Mouse (Mus musculus) stomach, embryonic 14.5 days (tissue): ENCODE data around the gene Trim52. TPM values are rescaled to one million over a fixed set of nuclear protein-coding genes. Genes with fewer than 3 reads are reported as not detected.

Source experiments
- ATAC-seq: fragments of 200-750 bp; cut with Nextera tagmentation; 2 replicates; pipeline ENCODE4 v1.8.0; 2017; ENCODE audit warnings: low read depth, moderate TSS enrichment; ENCODE audit not compliant: insufficient number of reproducible peaks, insufficient read depth, low FRiP score
- H3K27ac ChIP-seq: fragments of 300-500 bp; sonication (generic); 2 replicates; pipeline ENCODE4 v1.5.1; 2014; ENCODE audit warnings: mild to moderate bottlenecking, low read length, moderate library complexity, mixed read lengths
- H3K27me3 ChIP-seq: fragments of 300-500 bp; sonication (generic); 2 replicates; pipeline ENCODE4 v1.6.1; 2014; ENCODE audit warnings: low read length, control low read depth, mixed read lengths; ENCODE audit not compliant: control insufficient read depth, insufficient read depth
- H3K36me3 ChIP-seq: fragments of 300-500 bp; sonication (generic); 2 replicates; pipeline ENCODE4 v1.6.1; 2014; ENCODE audit warnings: mild to moderate bottlenecking, control low read depth, low read length, moderate library complexity, mixed read lengths; ENCODE audit not compliant: control insufficient read depth, insufficient read depth
- H3K4me1 ChIP-seq: fragments of 300-500 bp; sonication (generic); 2 replicates; pipeline ENCODE4 v1.6.1; 2014; ENCODE audit warnings: low read length, control low read depth, mixed read lengths; ENCODE audit not compliant: control insufficient read depth, insufficient read depth
- H3K4me2 ChIP-seq: fragments of 300-500 bp; sonication (generic); replicated peaks from 2 replicates; pipeline ENCODE4 v1.6.1; 2014; ENCODE audit warnings: low read depth, low read length, control low read depth
- H3K4me3 ChIP-seq: fragments of 300-500 bp; sonication (generic); 2 replicates; pipeline ENCODE4 v1.5.1; 2014; ENCODE audit warnings: low read depth, low read length, control low read depth
- H3K9ac ChIP-seq: fragments of 300-500 bp; sonication (generic); replicated peaks from 2 replicates; pipeline ENCODE4 v1.6.1; 2014; ENCODE audit warnings: low read depth, mild to moderate bottlenecking, control low read depth, low read length, moderate library complexity, mixed read lengths
- H3K9me3 ChIP-seq: fragments of 300-500 bp; sonication (generic); 2 replicates; pipeline ENCODE4 v1.6.1; 2016; ENCODE audit warnings: low read depth, low read length, control low read depth; ENCODE audit not compliant: control insufficient read depth
- WGBS: fragments of 180-500 bp; shearing (Covaris S2); extraction: QIAGEN DNeasy Blood & Tissue Kit; methylation state at CpG from one replicate; pipeline ENCODE4 v1.1.7; 2014; 5-methylcytosine and 5-hydroxymethylcytosine counted together
- polyA plus RNA-seq: library from polyadenylated mRNA; unstranded; fragments of >200 nt; fragmentation: Nextera tagmentation; extraction: Ambion mirVana; gene quantifications from 2 replicates; pipeline ENCODE4 v1.2.1, GENCODE M21; 2014

Gene Trim52
- polyA plus RNA-seq, 1 experiment from 2014 or later: not detected

- Histone ChIP-seq H3K4me3 (no peak overlapping the region), H3K4me2 (no peak overlapping the region), H3K4me1 (no peaks in the 10 kb centered on the region), H3K27me3 (no peaks in the 10 kb centered on the region), H3K9ac (no peak overlapping the region), H3K27ac (no peak overlapping the region), H3K9me3 (no peaks in the 10 kb centered on the region), H3K36me3 (no peaks in the 10 kb centered on the region)
- ATAC-seq: no peak
- 33% methylated on average over 8 of the region's 8 CpGs for WGBS
Measured at GRCm38 (mm10) chr14:106179102-106179727, 73.2 kb downstream of the Trim52 start.

- H3K4me1 ChIP-seq: no peaks in the 10 kb centered on the region
- H3K4me3 ChIP-seq: no peak overlapping the region
- 74% methylated on average over 2 of the region's 2 CpGs for WGBS
- ATAC-seq: no peak
- H3K4me2 ChIP-seq: no peak overlapping the region
- H3K36me3 ChIP-seq: no peaks in the 10 kb centered on the region
- H3K27me3 ChIP-seq: no peaks in the 10 kb centered on the region
- H3K27ac ChIP-seq: no peak overlapping the region
- no peak overlapping the region for H3K9ac ChIP-seq
- H3K9me3 ChIP-seq: no peaks in the 10 kb centered on the region
Measured at GRCm38 (mm10) chr14:106179728-106180125, 73.7 kb downstream of the Trim52 start.

GRCm38 (mm10) chr14:106180616-106181015, 74.6 kb downstream of the Trim52 start:
- H3K36me3 ChIP-seq: no peaks in the 10 kb centered on the region
- no peak overlapping the region for H3K27ac ChIP-seq
- no peak for ATAC-seq
- H3K4me3 ChIP-seq: no peak overlapping the region
- no peak overlapping the region for H3K4me2 ChIP-seq
- no peaks in the 10 kb centered on the region for H3K9me3 ChIP-seq
- H3K4me1 ChIP-seq: no peaks in the 10 kb centered on the region
- no peak overlapping the region for H3K9ac ChIP-seq
- H3K27me3 ChIP-seq: no peaks in the 10 kb centered on the region

- Histone ChIP-seq H3K27me3 (no peaks in the 10 kb centered on the region), H3K36me3 (no peaks in the 10 kb centered on the region), H3K9me3 (no peaks in the 10 kb centered on the region), H3K9ac (no peak overlapping the region), H3K4me1 (no peaks in the 10 kb centered on the region), H3K4me3 (no peak overlapping the region), H3K27ac (no peak overlapping the region), H3K4me2 (no peak overlapping the region)
- ATAC-seq: no peak
- WGBS: 64% methylated on average over 3 of the region's 3 CpGs
Measured at GRCm38 (mm10) chr14:106183985-106184384, 78.0 kb downstream of the Trim52 start.

Other genes starting within 250 kb of the Trim52 start
- gene Spry2, start 209.4 kb upstream of the Trim52 start, polyA plus RNA-seq: 65.1 and 65.5 TPM in 2 replicates